Mouse (Mus musculus) left cerebral cortex, adult 2 months (tissue): ENCODE measurements at regions not wholly inside any gene's neighbourhood (a gene's known extent, or its start where the extent isn't known, plus 50 kb on each side); places are given as distances from the start of the nearest gene placed in this dataset.

Experiments
- DNase-seq, 2 experiments: peaks; one replicate each; pipeline ENCODE4 v3.0.0; 2021 to 2022; ENCODE audit warnings: low spot score in 2 of 2, mixed read lengths in 1 of 2; ENCODE audit errors: extremely low spot score in 1 of 2
- H3K27ac ChIP-seq: fragments of 200-600 bp; 2 replicates; pipeline ENCODE4 v1.8.1; 2022
- H3K4me3 ChIP-seq: fragments of 200-600 bp; 2 replicates; pipeline ENCODE4 v1.8.1; 2022
- CTCF ChIP-seq: fragments of 200-600 bp; IDR thresholded peaks from 2 replicates; pipeline ENCODE4 v1.8.1; 2022; ENCODE audit warnings: antibody characterized with exemption, mild to moderate bottlenecking, moderate library complexity
- intact Hi-C: fragments of 180-260 bp; cut with DNase I; formaldehyde crosslinking; loops from one replicate; pipeline ENCODE4 v1.15.1; 2025

DNA sequence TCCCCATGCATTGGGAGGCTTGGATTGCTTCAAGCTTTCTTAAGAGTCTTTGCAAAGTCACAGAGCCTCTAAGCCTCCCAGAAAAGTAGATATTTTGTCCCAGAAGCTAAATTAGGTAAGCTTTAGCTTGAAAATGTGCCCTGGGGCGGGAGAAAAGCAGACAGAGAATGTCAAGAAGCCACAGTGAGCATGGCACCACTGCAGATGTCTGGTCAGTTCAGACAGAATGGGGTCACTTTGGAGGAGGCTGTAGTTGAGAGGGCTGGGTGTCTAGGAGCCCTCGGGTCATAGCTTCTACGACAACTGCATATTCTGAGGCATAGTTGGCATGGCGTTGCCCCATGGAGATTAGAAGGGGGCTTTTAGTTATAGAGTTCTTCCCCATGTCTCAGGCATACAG is 328.6 kb upstream of the Npvf start:
- no peak for TF ChIP-seq CTCF
- intact Hi-C loops: no loop called here
- Histone ChIP-seq H3K27ac (no peak overlapping the region), H3K4me3 (no peak overlapping the region)
- DNase-seq: no peak

DNA sequence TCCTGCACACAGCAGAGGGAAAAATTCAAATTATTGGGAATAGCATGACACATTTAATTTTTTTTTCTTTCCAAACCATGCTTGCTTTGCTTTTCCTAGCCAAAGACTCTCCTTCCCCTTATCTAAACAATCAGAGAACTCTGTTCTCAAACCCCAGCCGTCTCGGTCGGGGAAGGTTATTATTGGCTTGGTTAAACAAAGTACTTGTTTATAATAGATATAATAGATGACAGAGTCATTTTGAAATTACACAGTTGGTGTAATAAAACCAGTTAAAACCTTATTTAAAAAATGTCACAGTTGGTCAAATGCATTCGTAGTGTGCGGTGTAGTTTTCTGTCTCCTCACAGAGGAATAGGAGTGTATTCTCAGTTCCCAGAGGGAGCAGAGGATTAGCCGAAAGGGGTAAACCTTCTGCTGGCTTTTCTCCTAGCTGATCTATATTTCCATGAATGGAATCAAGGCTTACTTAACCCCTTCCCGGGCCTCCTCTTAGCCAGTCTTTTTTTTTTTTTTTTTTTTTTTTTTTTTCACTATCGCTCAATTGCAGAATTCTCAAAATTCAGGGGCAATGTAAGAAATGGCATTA is 329.4 kb upstream of the Npvf start:
- DNase-seq: no peak
- intact Hi-C loops: no loop called here
- Histone ChIP-seq H3K4me3 (no peak overlapping the region), H3K27ac (no peak overlapping the region)
- TF ChIP-seq CTCF: no peak

DNA sequence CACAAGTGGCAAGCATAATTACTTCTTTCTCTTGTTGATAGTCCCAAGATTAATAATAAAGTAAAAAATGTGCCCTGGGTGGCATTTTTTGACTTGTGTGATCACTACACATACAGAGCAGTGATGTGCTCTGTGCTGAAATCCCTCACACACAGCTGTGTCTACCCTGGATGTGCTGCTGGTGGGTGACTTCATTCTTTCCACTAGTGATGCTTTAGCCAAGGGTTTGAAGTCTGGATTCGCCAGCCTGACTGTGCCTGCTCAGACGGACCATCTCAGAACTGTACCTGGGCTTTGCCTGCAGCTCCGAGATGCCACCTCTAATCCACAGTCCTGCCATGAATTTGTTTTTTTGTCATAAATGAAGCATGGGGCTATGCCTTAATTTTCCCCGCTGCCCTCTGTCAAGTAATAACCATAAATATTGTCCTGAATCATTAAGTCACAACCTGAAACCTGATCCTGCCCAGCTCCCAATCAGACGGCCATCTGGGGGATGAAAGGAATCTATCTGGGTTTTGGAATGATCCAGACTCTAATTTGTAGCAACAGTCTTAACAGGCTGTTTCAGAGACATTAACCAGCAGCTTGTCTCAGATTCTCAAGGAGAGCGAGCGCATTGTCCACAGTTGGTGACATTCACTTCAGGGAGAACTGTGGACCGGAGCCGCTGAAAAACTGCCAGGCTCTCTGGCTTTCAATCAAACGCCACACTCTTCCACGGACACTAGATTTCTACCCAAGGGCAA is 330.1 kb upstream of the Npvf start:
- intact Hi-C loops: no loop called here

DNA sequence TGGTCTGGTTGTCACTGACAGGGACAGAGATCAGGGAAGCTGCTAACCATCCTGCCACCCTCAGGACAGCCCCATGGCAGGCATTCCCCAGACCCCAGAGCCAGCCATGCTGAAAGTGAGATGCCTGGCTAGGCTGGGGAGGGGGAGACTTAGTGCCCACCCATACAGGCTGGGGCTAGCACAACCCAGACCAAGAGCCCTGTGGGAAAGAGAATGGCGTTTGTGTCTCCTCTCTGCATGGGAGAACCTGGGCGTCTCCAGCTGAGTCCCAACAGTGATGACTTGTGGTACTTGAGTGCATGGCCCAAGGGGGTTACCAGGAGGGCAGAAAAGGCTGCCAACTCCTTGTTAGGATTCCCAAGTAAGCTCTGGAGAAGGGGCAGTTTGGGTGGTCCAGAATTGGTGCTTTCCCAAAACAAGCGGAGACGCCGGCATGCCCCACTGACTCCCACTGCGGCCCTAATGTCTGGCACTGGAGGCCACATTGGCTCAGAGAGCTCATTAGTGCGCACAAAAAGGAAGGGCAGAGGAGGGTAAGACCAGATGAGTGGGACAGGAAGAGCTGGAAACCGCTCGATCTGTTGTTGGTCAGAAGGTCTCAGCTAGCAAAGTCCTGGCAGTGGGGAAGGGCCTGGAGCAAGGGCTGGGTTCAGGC is 332.2 kb upstream of the Npvf start:
- H3K27ac ChIP-seq: no peak overlapping the region
- intact Hi-C loops: no loop called here
- DNase-seq: peak in 1 of 2 experiments; percentile 22

More for the DNA sequence above, 330.1 kb upstream of the Npvf start:
- DNase-seq: no peak
- Histone ChIP-seq H3K27ac (no peak overlapping the region), H3K4me3 (no peak overlapping the region)
- no peak for TF ChIP-seq CTCF

DNA sequence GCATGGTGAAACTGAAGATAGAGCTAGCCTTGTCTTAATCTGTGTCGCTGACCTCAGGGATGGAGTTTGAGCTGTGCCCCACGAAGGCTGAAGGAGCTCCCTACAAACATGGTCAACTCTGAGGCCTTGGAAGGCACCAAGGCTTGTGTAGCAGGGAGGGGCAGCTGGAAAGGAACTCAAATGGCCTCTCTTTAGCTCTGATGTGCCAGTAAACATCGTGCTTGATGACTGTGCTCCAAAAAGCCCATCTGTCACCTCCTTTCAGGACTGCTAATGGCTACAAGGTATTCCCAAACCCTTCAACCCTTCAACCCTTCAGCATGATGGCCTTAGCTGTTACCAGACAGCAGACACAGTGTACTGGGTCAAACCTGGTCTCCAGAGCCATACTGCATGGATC is 334.3 kb upstream of the Npvf start:
- H3K4me3 ChIP-seq: no peak overlapping the region
- TF ChIP-seq CTCF: no peak
- DNase-seq: no peak
- intact Hi-C loops: no loop called here
- H3K27ac ChIP-seq: no peak overlapping the region

More for the DNA sequence above, 332.2 kb upstream of the Npvf start:
- no peak for TF ChIP-seq CTCF
- H3K4me3 ChIP-seq: no peak overlapping the region

DNA sequence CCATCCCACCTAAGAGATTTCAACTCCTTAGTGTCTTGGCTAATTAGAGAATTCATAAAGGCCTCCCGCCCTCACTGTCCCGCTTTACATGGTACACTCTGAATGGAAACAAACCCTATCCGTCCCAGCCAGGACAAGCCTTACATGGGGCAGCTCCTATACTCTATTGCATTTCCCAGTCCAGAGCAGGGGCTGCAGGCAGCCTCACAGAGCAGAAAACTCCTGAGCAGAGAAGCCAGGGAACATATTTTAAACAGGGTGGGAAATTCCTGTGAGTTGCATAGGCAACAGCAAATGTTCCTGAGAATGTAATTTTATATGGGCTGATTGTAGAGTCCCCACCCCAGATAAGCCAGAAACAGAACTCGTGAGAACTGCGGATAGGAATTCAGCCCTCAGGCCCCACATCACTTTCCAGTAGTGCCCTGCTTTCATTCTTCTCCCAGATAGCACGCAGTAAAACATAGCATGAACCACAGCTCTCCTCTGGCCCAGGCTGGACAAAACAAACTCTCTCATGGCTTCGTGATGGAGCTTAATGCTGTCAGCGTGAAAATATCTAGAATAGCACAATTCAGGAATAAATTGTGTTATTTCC is 337.4 kb upstream of the Npvf start:
- TF ChIP-seq CTCF: no peak
- H3K4me3 ChIP-seq: no peak overlapping the region
- intact Hi-C loops: no loop called here
- no peak for DNase-seq
- no peak overlapping the region for H3K27ac ChIP-seq

DNA sequence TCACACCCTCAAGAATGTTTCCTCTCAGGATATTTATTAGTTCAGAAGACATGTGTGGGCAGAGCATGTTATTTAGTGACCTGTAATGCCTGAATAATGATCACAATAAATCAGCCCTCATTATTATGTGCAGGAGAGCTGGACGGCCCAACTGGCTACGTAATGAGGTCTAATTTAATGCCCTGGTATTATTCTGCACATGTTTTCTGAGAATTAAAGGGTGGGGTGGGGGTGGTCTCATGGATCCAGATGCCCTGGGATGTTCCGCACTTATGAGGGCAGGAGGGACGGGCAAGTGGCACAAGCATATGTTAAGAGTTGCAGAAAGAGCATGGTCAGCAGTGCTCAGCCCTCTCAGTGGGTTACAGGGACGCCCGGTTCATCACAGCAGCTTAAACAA is 339.7 kb upstream of the Npvf start:
- no peak for DNase-seq
- no peak overlapping the region for H3K27ac ChIP-seq
- TF ChIP-seq CTCF: no peak
- intact Hi-C loops: no loop called here
- no peak overlapping the region for H3K4me3 ChIP-seq

DNA sequence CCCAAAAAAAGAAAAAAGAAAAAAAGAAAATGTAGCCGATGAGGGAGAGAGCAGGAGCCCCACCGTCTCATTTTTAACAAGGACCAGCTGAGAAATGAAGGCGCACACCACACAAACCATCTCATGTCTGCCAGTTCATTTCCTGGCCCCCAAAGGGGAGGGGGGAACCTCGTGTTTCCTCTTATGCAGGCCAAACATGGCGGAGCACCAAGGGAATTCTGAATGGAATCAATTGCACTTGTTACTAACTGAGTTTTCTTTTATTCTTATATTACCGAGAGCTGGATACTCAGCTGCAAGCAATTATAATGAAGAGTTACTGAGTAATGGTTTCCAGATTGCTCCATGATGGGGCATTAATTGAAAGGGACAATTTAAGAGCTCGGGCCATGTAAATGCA is 348.5 kb upstream of the Npvf start:
- intact Hi-C loops: no loop called here
- DNase-seq: no peak
- no peak overlapping the region for H3K27ac ChIP-seq
- no peak overlapping the region for H3K4me3 ChIP-seq
- no peak for TF ChIP-seq CTCF

DNA sequence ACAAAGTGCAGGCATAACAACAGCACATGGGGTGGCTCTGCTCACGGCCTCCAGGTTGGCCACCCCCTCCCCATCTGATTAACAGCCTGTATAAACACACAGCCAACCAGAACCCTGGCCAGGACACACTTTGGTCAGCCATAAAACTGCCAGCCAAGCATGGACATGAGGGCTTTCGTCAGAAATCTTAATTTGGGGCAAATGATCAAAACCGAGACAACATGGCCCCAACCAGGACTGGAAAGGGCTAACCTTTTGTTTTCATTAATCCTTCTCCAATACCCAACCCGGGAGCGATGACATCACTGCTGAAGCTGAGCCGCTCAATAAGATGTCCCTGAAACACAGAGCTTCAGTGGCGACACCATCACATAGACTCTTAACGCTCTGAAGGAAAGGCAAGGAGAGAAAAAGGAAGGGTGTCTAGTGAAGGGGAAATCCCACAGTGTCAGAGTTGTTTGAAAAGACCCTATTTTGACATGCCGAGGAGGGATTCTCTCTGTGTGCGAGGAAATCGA is 351.9 kb upstream of the Npvf start:
- H3K27ac ChIP-seq: no peak overlapping the region
- intact Hi-C loops: no loop called here
- no peak overlapping the region for H3K4me3 ChIP-seq
- no peak for TF ChIP-seq CTCF
- DNase-seq: no peak

DNA sequence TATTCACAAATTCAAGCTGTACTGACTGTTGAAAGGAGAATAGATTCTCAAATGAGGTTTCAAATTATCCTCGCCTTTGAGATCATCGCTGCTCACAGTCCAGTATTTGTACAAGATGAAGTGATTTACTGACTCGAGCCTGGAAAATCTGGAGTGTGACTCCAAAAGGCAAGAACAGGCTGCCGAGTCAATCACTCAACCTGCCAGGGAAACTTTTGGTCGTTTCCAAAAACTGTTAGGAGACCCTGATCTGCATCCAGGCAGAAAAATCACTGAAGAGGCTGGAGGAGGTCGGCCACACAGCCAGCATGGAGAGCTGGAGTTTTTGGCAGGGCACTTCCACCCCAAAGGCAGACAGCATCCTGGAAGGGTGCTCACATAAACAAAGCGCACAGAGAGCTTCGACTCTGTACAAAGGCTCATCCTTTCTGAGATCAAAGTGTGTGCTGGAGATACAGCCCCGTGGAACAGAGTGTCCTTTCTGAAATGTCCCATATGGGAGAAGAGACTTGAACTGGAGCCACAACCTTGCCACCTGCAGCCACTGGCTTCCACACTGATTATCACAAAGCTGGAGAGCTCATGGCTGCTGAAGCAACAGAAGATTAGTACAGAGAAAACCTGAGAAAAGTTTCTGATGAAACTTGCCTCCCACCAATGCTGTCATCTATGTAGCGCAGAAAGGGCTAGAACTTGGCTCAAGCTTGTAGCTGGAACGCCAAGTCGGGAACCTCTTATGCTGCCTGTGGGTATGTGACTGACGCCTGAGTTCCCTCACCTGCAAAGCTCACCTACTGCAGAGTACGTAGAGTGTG is 355.5 kb upstream of the Npvf start:
- Histone ChIP-seq H3K4me3 (no peak overlapping the region), H3K27ac (no peak overlapping the region)
- no peak for DNase-seq
- TF ChIP-seq CTCF: no peak
- intact Hi-C loops: no loop called here

DNA sequence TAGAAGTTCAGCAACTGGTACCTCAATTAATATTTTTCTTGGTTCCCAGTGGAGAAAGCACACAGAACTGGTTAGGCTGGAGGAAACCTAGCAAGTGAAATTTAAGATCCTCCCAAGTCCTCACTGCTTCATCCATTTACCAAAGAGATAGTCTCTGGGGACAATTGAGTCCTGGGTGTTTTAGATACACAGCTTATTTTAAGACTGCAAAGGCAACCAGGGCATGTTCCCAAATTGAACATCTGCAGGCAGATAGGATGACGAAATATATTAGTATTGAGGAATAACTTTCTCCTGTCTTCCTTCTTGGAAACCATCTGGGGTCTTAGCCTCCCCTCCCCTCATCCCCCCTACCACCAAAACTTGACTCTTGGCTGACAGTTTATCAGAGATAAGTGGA is 356.3 kb upstream of the Npvf start:
- H3K4me3 ChIP-seq: no peak overlapping the region
- no peak for DNase-seq
- no peak overlapping the region for H3K27ac ChIP-seq
- intact Hi-C loops: no loop called here
- TF ChIP-seq CTCF: no peak
